Mouse (Mus musculus) megakaryocyte, embryonic 14.5 days (primary cell): ENCODE measurements around the gene Cnst. TPM values are rescaled to one million over a fixed set of nuclear protein-coding genes. Genes with fewer than 3 reads are reported as not detected.

ENCODE experiments used
- H3K27me3 ChIP-seq: replicated peaks from 2 replicates; pipeline ENCODE3; 2012; ENCODE audit warnings: inconsistent platforms
- H3K36me3 ChIP-seq: replicated peaks from 2 replicates; pipeline ENCODE3; 2012; ENCODE audit warnings: low read length, inconsistent platforms, mixed read lengths
- H3K4me1 ChIP-seq: 2 replicates; pipeline ENCODE4 v1.6.1; 2012; ENCODE audit warnings: inconsistent platforms
- H3K4me3 ChIP-seq: replicated peaks from 2 replicates; pipeline ENCODE3; 2012; ENCODE audit warnings: moderate library complexity, mild to moderate bottlenecking, inconsistent platforms
- H3K9me3 ChIP-seq: 2 replicates; pipeline ENCODE4 v1.6.1; 2012; ENCODE audit warnings: inconsistent platforms
- FLI1 ChIP-seq: IDR thresholded peaks from 2 replicates; pipeline ENCODE4 v1.6.1; 2012; ENCODE audit warnings: low read length, inconsistent platforms, mixed read lengths
- GATA1 ChIP-seq: IDR thresholded peaks from 3 replicates; pipeline ENCODE4 v1.6.1; 2012; ENCODE audit warnings: mixed read lengths, low read length, inconsistent platforms, borderline replicate concordance
- polyA plus RNA-seq: library from polyadenylated mRNA; stranded (reverse); fragments of >175 nt; gene quantifications from 2 replicates; pipeline ENCODE4 v1.2.3, GENCODE M21; 2012; ENCODE audit warnings: low replicate concordance; ENCODE audit not compliant: insufficient read depth

Gene Cnst
- polyA plus RNA-seq, 1 experiment: 7.3 TPM

DNA sequence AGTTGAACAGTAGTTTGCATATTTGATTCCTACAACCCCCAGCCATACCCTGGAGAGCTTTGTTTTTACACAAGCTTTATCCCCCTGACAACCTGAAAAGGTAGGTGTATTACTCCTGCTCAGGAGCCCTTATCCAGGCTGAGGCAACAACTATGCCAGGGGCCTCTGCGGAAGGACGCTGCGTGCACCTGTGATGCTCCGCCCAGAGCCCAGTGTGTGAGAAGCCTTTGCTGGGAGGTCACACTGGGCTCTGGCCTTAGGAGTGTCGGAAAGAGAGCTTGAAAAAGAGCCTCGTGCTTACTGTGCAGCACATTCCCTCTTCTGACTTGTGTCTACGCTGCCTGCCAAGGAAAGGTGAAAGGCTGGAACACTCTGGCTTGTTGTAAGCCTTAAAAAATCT is 6.6 kb downstream of the Cnst start:
- H3K4me1 ChIP-seq: peaks cover 92% of the 10 kb centered on the region
- peak overlapping the region; percentile 74 for H3K4me3 ChIP-seq
- H3K36me3 ChIP-seq: peaks cover 50% of the 10 kb centered on the region
- H3K9me3 ChIP-seq: no peaks in the 10 kb centered on the region
- TF ChIP-seq FLI1 (no peak), GATA1 (no peak)
- H3K27me3 ChIP-seq: no peaks in the 10 kb centered on the region

DNA sequence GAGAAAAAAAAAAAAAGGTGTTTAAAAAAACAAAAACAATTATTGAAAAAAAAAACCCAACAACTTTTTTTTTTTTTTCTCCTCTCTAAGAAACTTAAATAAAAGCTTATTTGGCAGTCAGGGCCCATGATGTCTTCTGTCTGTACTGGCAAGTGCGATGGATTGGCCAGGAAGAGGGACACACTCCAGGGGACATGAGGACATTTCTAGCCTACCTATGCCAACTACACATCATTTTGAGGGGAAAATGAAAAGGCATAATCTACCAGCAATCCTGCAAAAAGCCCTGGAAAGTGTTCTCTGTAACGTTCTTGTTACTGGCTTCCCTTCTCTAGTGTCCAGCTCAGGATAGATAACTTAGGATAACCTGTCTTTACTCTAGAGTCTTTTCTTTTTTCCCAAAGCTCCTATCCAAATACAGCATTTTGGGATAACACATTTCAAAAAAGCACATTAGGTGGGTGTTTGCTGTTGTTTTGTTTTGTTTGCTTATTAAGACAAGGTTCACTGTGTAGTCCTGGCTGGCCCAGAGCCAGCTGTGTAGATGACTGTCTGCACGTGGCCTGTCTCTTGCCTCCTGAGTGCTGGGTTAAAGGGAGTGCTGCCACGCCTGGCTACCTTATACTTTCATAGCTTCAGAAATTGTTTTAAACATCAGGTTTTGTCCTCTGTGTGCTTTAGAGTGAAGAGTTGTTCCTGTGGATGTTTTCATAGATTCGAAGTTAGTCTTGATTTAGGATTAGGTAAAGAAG is 7.2 kb downstream of the Cnst start:
- H3K36me3 ChIP-seq: peaks cover 53% of the 10 kb centered on the region
- H3K4me1 ChIP-seq: peaks cover 90% of the 10 kb centered on the region
- H3K4me3 ChIP-seq: peak overlapping the region; percentile 42
- H3K27me3 ChIP-seq: no peaks in the 10 kb centered on the region
- H3K9me3 ChIP-seq: no peaks in the 10 kb centered on the region
- TF ChIP-seq FLI1 (no peak), GATA1 (no peak)

DNA sequence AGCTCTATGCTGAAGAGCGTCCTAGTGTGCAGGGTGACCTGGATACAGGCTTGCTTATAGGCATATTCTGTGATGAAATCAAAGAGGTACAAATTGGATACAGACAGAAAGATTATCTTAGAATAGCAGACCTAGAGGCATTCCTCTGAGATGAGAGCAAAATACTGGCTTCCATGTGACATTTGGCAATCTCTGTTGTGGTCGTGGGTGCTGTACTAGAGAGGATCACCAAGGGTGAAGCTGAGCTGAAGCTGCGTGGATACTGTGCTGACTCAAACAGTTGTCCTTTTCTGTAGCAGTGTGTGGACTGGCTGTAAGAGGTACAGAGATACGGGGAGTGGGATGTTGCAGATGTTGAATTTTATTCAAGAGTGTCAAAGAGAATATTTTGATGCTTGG is 7.8 kb downstream of the Cnst start:
- H3K27me3 ChIP-seq: no peaks in the 10 kb centered on the region
- H3K9me3 ChIP-seq: no peaks in the 10 kb centered on the region
- peak overlapping the region; percentile 70 for H3K4me3 ChIP-seq
- TF ChIP-seq GATA1: no peak
- no peak for TF ChIP-seq FLI1
- H3K36me3 ChIP-seq: peaks cover 55% of the 10 kb centered on the region
- peaks cover 89% of the 10 kb centered on the region for H3K4me1 ChIP-seq

DNA sequence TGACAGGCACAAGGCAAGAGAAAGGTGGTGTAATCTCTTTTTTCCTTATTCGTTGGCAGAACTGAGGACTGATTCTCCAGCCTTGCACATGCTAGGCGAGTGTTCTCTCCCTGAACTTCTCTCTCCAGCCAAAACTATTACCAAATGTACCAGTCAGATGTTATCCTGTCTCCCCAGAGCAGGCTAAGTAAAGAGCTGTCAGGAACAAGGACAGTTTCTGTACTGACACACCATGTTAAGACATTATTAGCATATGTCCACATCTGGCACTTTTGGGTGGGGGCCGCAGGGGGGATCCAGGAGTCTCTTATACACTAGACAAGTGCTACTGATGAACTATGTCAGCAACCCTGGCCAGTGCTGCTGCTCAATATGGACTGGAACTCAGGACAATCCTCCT is 10.8 kb downstream of the Cnst start:
- TF ChIP-seq FLI1: no peak
- no peak for TF ChIP-seq GATA1
- peaks cover 68% of the 10 kb centered on the region for H3K36me3 ChIP-seq
- H3K27me3 ChIP-seq: no peaks in the 10 kb centered on the region
- H3K4me3 ChIP-seq: no peak overlapping the region
- no peaks in the 10 kb centered on the region for H3K9me3 ChIP-seq
- H3K4me1 ChIP-seq: peaks cover 83% of the 10 kb centered on the region

DNA sequence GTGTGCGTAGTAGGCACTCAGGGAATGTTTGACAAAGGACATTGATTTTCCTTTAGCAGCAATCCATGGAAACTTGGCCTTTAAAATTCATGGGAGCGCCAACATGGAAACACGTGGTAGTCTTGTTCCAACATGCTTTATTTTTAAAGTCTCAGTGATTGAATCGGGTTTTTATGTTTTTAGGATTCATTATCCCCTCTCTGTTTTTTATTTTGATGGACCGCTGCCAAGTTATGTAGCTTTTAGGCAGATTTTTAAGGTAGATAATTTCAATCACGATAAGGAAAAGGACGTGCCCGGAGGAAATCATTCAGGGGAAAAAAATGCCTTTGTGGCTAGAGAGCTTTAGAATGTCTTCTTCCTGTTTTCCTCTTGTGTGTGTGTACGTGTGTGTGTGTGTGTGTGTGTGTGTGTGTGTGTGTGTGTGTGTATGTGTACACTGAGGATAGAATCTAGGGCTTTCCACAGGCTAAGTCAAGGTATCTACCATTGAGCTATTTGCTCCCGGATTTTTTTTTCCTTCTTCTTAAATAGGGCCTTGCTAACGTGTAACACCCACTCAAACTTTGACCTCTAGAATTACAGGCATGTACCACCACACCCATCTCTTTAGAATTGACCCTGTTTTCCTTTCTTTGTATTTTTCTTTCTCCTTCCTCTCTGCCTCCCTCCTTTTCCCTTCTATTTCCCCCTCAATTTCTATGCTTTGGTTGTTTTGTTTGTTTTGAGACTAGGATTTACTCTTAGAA is 13.4 kb downstream of the Cnst start:
- peaks cover 80% of the 10 kb centered on the region for H3K4me1 ChIP-seq
- no peaks in the 10 kb centered on the region for H3K27me3 ChIP-seq
- no peaks in the 10 kb centered on the region for H3K9me3 ChIP-seq
- TF ChIP-seq GATA1: no peak
- TF ChIP-seq FLI1: no peak
- H3K4me3 ChIP-seq: no peak overlapping the region
- H3K36me3 ChIP-seq: peaks cover 68% of the 10 kb centered on the region

DNA sequence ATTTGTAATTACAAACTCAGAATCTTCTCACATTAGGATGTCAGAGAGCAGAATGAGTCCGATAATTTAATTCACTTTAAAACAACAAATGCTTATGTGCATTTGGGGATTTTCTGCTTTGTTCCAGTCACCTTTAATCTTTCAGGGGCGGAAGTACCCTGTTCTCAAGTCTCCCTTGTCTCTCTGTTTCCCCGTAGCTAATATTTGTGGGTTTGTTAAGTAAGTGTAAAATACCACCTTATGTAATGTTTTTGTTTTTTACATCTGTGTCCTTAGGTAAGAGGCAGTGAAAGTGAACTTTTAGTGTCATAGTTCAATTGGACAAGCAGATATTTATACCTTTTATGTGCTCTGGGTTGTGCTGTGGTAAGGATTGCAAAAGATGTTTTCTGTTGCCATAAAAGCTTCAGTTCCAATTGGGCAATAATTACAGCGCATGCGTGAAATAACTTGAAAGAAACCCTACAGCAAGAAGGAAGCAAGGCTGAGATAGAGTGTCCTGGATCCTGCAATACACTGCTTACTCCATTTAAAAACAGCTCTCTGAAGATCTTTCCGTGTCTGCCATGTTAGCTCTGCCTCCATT is 14.8 kb downstream of the Cnst start:
- H3K4me3 ChIP-seq: no peak overlapping the region
- TF ChIP-seq FLI1 (no peak), GATA1 (no peak)
- peaks cover 66% of the 10 kb centered on the region for H3K36me3 ChIP-seq
- no peaks in the 10 kb centered on the region for H3K9me3 ChIP-seq
- H3K4me1 ChIP-seq: peaks cover 77% of the 10 kb centered on the region
- no peaks in the 10 kb centered on the region for H3K27me3 ChIP-seq

DNA sequence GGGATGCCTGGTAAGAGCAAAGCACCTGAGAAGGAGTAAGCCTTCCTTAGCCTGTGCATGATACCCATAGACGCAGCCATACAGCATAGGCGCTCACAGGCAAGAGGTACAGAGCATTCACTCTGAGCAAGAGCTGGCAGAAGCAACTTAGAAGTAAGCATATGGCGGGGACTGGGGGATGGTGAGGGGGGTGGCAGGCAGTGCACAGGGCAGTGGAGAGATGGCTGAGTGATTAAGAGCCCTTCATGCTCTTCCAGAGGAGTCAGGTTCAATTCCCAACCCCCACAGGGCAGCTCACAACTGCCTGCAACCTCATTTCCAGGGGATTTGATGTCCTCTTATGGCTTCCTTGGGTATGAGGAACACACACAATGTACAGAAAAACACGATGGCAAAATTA is 17.0 kb downstream of the Cnst start:
- Histone ChIP-seq H3K9me3 (no peaks in the 10 kb centered on the region), H3K27me3 (no peaks in the 10 kb centered on the region), H3K4me1 (peaks cover 79% of the 10 kb centered on the region), H3K36me3 (peaks cover 62% of the 10 kb centered on the region), H3K4me3 (peak overlapping the region; percentile 1)
- TF ChIP-seq FLI1 (no peak), GATA1 (no peak)

DNA sequence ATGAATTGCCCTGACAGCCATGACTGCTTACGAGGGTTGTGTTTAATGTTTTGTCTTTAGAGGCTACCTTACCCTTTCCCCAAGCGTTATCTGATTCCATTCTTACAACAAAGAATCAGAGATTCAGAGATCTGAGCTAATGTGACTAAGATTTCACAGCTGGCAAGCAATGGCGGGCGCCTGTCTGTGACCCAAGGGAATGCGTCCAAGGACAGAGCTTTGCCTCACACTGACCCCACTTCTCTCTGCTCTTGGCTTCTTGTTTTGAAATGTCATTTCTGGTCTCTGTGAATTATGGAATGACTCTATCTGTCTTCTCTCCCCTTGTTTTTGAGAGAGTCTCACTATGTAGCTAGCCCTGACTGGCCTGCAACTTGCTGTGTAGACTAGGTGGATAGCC is 17.8 kb downstream of the Cnst start:
- peaks cover 56% of the 10 kb centered on the region for H3K36me3 ChIP-seq
- peak overlapping the region; percentile 42 for H3K4me3 ChIP-seq
- TF ChIP-seq GATA1 (no peak), FLI1 (no peak)
- H3K4me1 ChIP-seq: peaks cover 80% of the 10 kb centered on the region
- no peaks in the 10 kb centered on the region for H3K27me3 ChIP-seq
- no peaks in the 10 kb centered on the region for H3K9me3 ChIP-seq

DNA sequence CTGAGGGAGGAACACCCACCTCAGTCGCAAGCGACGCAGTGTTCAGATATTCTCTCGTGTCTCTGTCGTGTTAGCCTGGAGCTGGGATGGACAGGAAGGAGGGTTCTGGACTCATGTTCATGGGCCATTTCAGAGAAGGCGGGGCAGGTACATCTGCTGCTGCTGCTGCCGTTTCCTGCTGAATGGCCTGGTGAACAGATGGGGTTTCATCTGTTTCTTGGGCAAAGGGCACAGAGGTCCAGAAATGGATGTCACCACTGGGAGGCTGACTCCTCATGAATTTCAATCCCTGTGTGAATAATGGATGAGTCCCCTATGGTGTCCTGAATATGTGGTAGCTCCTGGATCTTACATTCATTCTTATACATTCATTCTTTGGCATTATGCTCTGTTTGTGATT is 21.4 kb downstream of the Cnst start:
- H3K9me3 ChIP-seq: no peaks in the 10 kb centered on the region
- H3K36me3 ChIP-seq: peaks cover 37% of the 10 kb centered on the region
- H3K4me1 ChIP-seq: peaks cover 86% of the 10 kb centered on the region
- TF ChIP-seq FLI1 (no peak), GATA1 (no peak)
- no peaks in the 10 kb centered on the region for H3K27me3 ChIP-seq
- H3K4me3 ChIP-seq: peak overlapping the region; percentile 42
